Mouse (Mus musculus): ENCODE data around the gene Fcer1g. TPM values are rescaled to one million over a fixed set of nuclear protein-coding genes. Genes with fewer than 3 reads are reported as not detected.

Gene Fcer1g
- polyA plus RNA-seq, 1 experiment from 2014 or later: 55.3 TPM

DNA sequence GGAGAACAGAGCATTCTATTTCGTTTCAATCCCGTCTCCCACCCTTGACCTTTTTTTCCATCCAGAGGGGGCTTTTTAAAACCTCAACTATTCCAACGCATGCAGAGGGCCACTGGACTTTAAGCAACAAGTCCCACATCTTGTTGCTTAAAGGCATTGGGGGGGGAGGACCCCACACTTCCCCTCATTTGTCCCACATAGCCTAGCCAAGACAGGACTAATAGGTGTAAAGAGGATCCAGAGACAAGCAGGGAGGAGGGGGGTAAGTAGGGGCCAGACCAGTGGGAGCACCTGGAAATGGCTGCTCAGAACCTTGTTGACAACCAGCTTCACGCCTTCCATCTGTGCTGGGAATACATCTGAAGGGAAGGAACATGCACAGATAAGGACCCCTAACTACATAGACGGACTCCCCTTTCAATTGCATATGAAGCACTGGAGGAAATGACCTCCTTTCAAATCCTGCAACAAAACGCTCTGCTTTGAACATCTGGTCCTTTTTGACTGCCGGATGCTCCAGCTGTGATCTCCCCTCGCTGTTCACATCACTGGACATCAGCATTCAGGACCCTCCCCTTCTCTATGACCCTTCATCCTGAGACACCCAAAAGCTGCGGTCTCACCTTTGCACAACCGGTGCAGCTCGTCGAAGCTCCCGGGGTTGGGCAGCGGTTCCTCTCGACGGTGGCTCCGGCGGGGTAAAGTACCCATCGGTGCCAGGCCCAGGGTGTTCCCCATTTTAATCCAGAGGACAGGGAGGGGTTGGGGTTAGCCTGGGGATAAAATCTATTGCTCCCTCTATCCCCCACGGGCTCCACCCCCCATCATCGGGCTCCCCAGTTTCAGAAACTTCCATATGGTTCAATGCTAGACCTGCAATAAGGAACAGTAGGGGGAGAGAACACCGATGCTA lies 12.6 kb downstream of the Fcer1g start:
- WGBS: 7% methylated on average over 22 of the region's 22 CpGs
- Histone ChIP-seq H3K27ac (ENCODE audit: low read depth) (no peak overlapping the region), H3K4me2 (ENCODE audit: low read length) (peak overlapping the region; percentile 93), H3K4me3 (ENCODE audit: low read depth, low read length) (peak overlapping the region; percentile 70), H3K36me3 (ENCODE audit: control insufficient read depth, insufficient read depth, low read length) (peaks cover 17% of the 10 kb centered on the region), H3K9ac (ENCODE audit: low read length) (peak overlapping the region; percentile 45), H3K9me3 (ENCODE audit: control insufficient read depth, low read length) (no peaks in the 10 kb centered on the region), H3K4me1 (replicated peaks; ENCODE audit: control insufficient read depth, insufficient read depth, low read length) (peaks cover 10% of the 10 kb centered on the region), H3K27me3 (replicated peaks; ENCODE audit: control insufficient read depth, insufficient read depth, low read length) (no peaks in the 10 kb centered on the region)
- DNase-seq (ENCODE audit: low spot score) (peak; percentile 57), ATAC-seq (replicated peaks; ENCODE audit: low FRiP score, low TSS enrichment, low read depth) (peak; percentile 6; the same call in 1 of the 2 replicates)

DNA sequence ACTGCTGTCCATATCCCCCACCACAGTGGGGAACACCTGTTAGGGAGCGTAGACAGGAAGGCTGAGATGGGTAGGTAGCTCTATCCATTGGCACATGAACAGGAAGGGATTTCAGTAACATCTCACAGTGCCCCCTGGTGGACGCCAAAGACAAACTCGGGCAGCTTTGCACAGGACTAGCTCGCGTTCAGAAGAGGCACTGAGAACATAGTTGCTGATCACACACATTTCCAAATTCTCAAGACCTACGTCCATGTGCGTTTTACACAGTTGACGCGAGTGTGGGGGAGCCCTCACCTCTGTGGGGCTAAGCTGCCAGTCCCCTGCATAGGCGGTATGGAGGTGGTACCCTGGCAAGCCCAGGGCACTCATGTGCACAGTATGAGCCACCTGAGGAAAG lies 13.3 kb downstream of the Fcer1g start:
- DNase-seq (ENCODE audit: low spot score) (peak; percentile 93), ATAC-seq (replicated peaks; ENCODE audit: low FRiP score, low TSS enrichment, low read depth) (0 out of 2 replicates have a peak, but pooled peaks have one; percentile 11)
- H3K9me3 ChIP-seq (ENCODE audit: control insufficient read depth, low read length): no peaks in the 10 kb centered on the region
- peak overlapping the region; percentile 70 for H3K4me3 ChIP-seq (ENCODE audit: low read depth, low read length)
- H3K27ac ChIP-seq (ENCODE audit: low read depth): no peak overlapping the region
- H3K4me2 ChIP-seq (ENCODE audit: low read length): peak overlapping the region; percentile 93
- H3K27me3 ChIP-seq (replicated peaks; ENCODE audit: control insufficient read depth, insufficient read depth, low read length): no peaks in the 10 kb centered on the region
- peaks cover 10% of the 10 kb centered on the region for H3K4me1 ChIP-seq (replicated peaks; ENCODE audit: control insufficient read depth, insufficient read depth, low read length)
- H3K36me3 ChIP-seq (ENCODE audit: control insufficient read depth, insufficient read depth, low read length): peaks cover 17% of the 10 kb centered on the region
- WGBS: 9% methylated on average over 10 of the region's 10 CpGs
- H3K9ac ChIP-seq (ENCODE audit: low read length): no peak overlapping the region

DNA sequence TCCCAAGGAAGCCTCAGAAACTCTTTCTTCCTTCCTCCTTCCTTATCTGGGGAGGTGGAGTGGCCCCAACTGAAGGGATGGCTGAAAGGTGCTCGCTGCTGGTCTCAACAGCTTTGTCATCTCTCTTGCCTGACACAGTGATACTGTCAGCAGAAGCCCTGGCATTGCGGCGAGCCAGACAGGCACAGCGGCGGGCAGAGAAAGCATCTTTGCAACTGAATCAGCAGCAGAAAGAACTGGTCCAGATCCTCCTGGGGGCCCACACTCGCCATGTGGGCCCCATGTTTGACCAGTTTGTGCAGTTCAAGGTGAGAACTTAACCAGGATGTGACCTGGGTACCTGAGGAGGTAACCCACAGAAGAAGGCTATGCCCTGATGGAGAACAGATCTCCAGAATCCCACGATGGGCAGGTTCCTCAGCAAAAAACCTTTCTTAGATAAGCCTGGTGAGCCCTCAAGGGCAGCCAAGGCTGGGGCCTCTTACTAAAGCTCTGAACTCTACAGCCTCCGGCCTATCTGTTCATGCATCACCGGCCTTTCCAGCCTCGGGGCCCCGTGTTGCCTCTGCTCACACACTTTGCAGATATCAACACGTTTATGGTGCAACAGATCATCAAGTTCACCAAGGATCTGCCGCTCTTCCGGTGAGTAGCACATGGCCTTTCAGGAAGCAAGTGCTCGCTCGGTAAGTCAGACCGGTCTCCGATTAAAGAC lies 17.8 kb downstream of the Fcer1g start:
- H3K9ac ChIP-seq (ENCODE audit: low read length): no peak overlapping the region
- H3K9me3 ChIP-seq (ENCODE audit: control insufficient read depth, low read length): no peaks in the 10 kb centered on the region
- 88% methylated on average over 18 of the region's 18 CpGs for WGBS
- H3K4me3 ChIP-seq (ENCODE audit: low read depth, low read length): no peak overlapping the region
- H3K27me3 ChIP-seq (replicated peaks; ENCODE audit: control insufficient read depth, insufficient read depth, low read length): no peaks in the 10 kb centered on the region
- H3K4me1 ChIP-seq (replicated peaks; ENCODE audit: control insufficient read depth, insufficient read depth, low read length): peaks cover 5% of the 10 kb centered on the region
- ATAC-seq (replicated peaks; ENCODE audit: low FRiP score, low TSS enrichment, low read depth) (no peak), DNase-seq (ENCODE audit: low spot score) (no peak)
- H3K4me2 ChIP-seq (ENCODE audit: low read length): no peak overlapping the region
- peaks cover 17% of the 10 kb centered on the region for H3K36me3 ChIP-seq (ENCODE audit: control insufficient read depth, insufficient read depth, low read length)
- H3K27ac ChIP-seq (ENCODE audit: low read depth): no peak overlapping the region

DNA sequence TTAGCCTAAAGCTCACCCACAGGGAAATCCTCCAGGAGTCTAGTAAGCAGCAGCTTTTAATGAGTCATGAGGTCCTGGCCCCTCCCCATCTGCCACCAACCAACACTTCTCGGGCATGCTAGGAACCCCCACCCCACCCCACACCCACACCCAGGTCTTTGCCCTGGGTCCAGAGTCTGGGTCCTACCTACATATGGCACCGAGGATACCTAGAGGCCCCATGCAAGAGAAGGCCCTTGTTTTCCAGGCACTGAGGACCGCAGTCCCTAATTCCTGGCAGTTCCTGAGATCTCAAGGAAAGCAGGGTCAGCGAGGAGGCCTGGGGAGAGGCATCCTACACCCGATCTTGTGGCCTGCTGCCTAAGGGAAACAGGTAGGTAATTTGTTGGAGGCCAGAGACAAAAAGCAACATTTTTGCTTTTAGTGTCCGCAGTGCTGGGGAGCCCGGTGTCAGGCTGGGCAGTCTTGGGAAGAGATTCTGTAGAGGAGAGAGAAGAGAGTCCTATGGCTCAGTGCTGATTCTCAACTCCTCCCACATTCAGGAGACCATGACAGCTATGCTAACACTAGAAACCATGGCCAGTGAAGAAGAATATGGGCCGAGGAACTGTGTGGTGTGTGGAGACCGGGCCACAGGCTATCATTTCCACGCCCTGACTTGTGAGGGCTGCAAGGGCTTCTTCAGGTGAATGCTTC lies 20.2 kb downstream of the Fcer1g start, which contains the start of gene Nr1i3:
Gene Nr1i3, plus strand, starts transcription at position 170 of the 696 bp plus-strand sequence.
- DNase-seq (ENCODE audit: low spot score): no peak

DNA sequence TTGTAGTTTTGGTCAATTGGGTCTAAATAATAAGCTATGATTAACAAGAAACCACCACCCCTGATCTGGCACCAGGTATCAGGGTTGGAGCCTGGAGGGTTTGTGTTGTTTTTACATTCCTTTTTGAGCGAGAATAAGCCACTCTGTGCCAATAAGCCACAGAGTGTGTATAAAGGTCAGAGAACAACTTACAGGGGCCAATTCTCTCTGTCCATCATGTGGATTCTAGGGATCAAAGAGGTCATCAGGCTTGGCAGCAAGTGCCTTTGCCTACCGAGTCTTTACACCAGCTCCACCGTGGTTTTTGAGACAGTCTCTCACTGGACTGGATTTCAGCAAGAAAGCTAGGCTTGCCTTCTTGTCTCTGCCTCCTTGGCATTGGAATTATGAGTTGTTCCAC lies 21.3 kb downstream of the Fcer1g start:
- H3K9ac ChIP-seq (ENCODE audit: low read length): no peak overlapping the region
- 0 out of 2 replicates have a peak, but pooled peaks cover 3% of the 10 kb centered on the region for H3K27me3 ChIP-seq (replicated peaks; ENCODE audit: control insufficient read depth, insufficient read depth, low read length)
- no peak overlapping the region for H3K4me2 ChIP-seq (ENCODE audit: low read length)
- ATAC-seq (replicated peaks; ENCODE audit: low FRiP score, low TSS enrichment, low read depth) (no peak), DNase-seq (ENCODE audit: low spot score) (no peak)
- no peaks in the 10 kb centered on the region for H3K9me3 ChIP-seq (ENCODE audit: control insufficient read depth, low read length)
- H3K27ac ChIP-seq (ENCODE audit: low read depth): no peak overlapping the region
- 51% methylated on average over 3 of the region's 3 CpGs for WGBS
- H3K4me1 ChIP-seq (replicated peaks; ENCODE audit: control insufficient read depth, insufficient read depth, low read length): no peaks in the 10 kb centered on the region
- no peaks in the 10 kb centered on the region for H3K36me3 ChIP-seq (ENCODE audit: control insufficient read depth, insufficient read depth, low read length)
- no peak overlapping the region for H3K4me3 ChIP-seq (ENCODE audit: low read depth, low read length)

More for the DNA sequence above, 20.2 kb downstream of the Fcer1g start, which contains the start of gene Nr1i3:
- no peak within 1 kb of the TSS for H3K27ac ChIP-seq (ENCODE audit: low read depth)
- WGBS: 67% methylated on average over 10 of the region's 10 CpGs
- H3K9ac ChIP-seq (ENCODE audit: low read length): no peak within 1 kb of the TSS
- no peak within 1 kb of the TSS for H3K4me2 ChIP-seq (ENCODE audit: low read length)
- H3K4me3 ChIP-seq (ENCODE audit: low read depth, low read length): no peak within 1 kb of the TSS
- 0 out of 2 replicates have a peak, but pooled peaks cover 3% of the 10 kb centered on the region for H3K27me3 ChIP-seq (replicated peaks; ENCODE audit: control insufficient read depth, insufficient read depth, low read length)
- no peaks in the 10 kb centered on the region for H3K4me1 ChIP-seq (replicated peaks; ENCODE audit: control insufficient read depth, insufficient read depth, low read length)
- ATAC-seq (replicated peaks; ENCODE audit: low FRiP score, low TSS enrichment, low read depth): peak; percentile 71
- peaks cover 2% of the 10 kb centered on the region for H3K36me3 ChIP-seq (ENCODE audit: control insufficient read depth, insufficient read depth, low read length)
- H3K9me3 ChIP-seq (ENCODE audit: control insufficient read depth, low read length): no peaks in the 10 kb centered on the region

DNA sequence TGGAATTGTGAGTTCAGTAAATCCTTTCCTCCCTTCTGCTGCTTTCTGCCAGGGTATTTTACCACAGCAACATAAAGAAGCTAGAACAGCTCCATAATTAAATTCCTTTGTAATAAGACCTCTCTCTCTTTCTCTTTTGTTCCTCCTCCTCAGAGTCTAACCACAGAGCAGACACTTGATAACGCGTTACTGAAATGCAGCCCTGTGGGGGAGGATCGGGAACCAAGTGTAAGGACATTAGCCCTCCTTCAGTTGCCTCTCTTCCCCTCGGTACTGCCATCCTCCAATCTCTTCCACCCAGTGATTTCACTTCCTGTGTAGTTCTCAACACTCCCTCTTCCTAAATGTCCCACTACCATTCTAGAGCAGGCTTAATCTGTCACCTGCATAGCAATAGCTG lies 24.8 kb downstream of the Fcer1g start:
- H3K9me3 ChIP-seq (ENCODE audit: control insufficient read depth, low read length): no peaks in the 10 kb centered on the region
- H3K4me3 ChIP-seq (ENCODE audit: low read depth, low read length): no peak overlapping the region
- H3K36me3 ChIP-seq (ENCODE audit: control insufficient read depth, insufficient read depth, low read length): no peaks in the 10 kb centered on the region
- H3K4me1 ChIP-seq (replicated peaks; ENCODE audit: control insufficient read depth, insufficient read depth, low read length): no peaks in the 10 kb centered on the region
- H3K27ac ChIP-seq (ENCODE audit: low read depth): no peak overlapping the region
- 29% methylated on average over 4 of the region's 4 CpGs for WGBS
- ATAC-seq (replicated peaks; ENCODE audit: low FRiP score, low TSS enrichment, low read depth) (no peak), DNase-seq (ENCODE audit: low spot score) (no peak)
- H3K27me3 ChIP-seq (replicated peaks; ENCODE audit: control insufficient read depth, insufficient read depth, low read length): 0 out of 2 replicates have a peak, but pooled peaks cover 3% of the 10 kb centered on the region
- H3K4me2 ChIP-seq (ENCODE audit: low read length): no peak overlapping the region
- no peak overlapping the region for H3K9ac ChIP-seq (ENCODE audit: low read length)

DNA sequence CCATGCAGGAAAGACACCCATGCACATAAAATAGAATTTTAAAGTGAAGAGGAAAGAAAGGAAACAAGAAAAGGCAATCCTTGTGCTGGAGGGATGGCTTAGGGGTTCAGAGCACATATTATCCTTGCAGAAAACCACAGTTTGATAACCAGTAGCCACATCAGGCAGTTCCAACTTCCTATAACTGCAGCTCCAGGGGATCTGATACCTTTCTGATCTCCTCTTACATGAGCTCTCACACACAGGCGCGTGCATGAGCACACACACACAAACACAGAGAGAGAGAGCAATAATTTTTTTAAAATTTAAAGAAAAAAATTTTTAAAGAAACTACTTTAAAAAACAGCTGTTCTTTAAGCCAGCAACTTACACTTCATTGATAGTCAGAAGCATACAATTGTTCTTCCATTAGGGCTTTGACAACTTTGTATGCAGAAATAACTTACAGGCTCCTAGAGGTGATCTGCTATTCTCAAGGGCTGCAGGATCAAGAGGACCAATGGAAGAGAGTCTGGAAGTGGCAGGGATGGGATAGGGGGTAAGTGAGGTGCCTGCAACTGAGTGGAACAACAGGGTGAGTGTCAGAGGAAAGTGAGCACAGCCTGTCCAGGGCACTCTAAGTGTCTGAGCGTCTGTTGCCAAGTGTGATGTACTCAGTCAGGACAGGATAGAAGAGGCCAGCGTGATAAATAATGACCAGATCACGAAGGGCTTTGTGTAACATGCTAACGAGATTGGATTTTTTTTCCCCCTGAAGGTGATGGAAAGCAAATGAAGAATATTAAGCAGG lies 28.3 kb downstream of the Fcer1g start:
- WGBS: 83% methylated on average over 6 of the region's 6 CpGs

More for the DNA sequence above, 28.3 kb downstream of the Fcer1g start:
- DNase-seq (ENCODE audit: low spot score) (no peak), ATAC-seq (replicated peaks; ENCODE audit: low FRiP score, low TSS enrichment, low read depth) (no peak)
- Histone ChIP-seq H3K4me3 (ENCODE audit: low read depth, low read length) (no peak overlapping the region), H3K36me3 (ENCODE audit: control insufficient read depth, insufficient read depth, low read length) (no peaks in the 10 kb centered on the region), H3K9me3 (ENCODE audit: control insufficient read depth, low read length) (no peaks in the 10 kb centered on the region), H3K27me3 (replicated peaks; ENCODE audit: control insufficient read depth, insufficient read depth, low read length) (0 out of 2 replicates have a peak, but pooled peaks cover 3% of the 10 kb centered on the region), H3K9ac (ENCODE audit: low read length) (no peak overlapping the region), H3K4me2 (ENCODE audit: low read length) (no peak overlapping the region), H3K27ac (ENCODE audit: low read depth) (no peak overlapping the region), H3K4me1 (replicated peaks; ENCODE audit: control insufficient read depth, insufficient read depth, low read length) (no peaks in the 10 kb centered on the region)
